Mouse (Mus musculus): Measurements from ENCODE around the gene Uba52.

Uba52 gene

DNA sequence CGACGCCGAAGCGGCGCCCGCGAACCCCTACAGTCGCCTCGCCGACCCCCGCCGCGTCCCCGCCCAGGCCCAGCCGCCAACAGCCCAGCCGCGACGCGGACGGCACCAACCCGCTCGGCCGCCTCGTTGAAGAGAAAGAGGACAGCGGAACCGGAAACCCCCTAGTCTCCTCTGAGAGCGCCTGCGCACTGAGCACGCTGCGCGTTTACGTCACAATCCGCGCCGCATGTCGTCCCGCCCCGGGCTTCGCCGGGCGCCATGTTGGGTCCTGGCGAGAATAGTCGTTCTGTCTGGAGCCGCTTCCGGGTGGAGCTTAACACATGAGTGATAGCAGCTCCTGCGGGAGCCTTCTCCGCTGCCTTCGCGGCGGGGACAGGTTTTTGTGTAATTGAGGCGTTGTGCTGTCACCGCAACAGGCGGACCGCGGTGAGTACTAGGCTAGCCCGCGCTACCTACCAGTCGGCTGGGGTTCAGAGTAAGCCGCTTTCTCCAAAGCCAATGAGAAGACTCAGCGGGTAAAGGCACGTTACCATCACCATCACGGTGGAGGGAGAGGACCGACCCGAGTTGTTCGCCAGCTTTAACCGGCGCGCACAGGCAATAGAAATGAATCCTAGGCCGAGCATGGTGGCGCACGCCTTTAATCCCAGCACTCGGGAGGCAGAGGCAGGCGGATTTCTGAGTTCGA lies at the start of gene Uba52:
Uba52 (minus strand) TSS at position 574 of the 688 bp plus-strand sequence.
- peak; percentile 96 to 97 for DNase-seq

DNA sequence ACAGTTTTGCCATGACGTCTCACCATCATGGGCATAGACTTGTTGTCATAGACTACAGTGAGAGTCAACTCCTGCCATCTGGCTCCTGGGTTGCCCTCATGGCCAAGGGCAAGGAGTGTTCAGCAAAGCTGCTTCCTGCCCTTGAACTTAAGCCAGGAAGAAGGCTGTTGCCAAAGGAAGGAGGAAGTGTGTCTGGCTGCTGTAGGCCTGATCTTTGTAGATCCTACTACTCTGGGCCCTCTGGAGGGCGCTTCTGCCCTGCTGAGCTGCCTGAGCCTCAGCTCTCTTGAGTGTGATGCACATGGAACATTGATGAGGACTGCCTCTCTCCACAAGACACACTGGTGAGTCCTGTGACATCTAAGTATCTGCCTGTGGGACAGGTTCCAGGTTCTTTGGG lies 49.5 kb upstream of the Uba52 start:
- DNase-seq: peak in 1 of 2 experiments; percentile 37

DNA sequence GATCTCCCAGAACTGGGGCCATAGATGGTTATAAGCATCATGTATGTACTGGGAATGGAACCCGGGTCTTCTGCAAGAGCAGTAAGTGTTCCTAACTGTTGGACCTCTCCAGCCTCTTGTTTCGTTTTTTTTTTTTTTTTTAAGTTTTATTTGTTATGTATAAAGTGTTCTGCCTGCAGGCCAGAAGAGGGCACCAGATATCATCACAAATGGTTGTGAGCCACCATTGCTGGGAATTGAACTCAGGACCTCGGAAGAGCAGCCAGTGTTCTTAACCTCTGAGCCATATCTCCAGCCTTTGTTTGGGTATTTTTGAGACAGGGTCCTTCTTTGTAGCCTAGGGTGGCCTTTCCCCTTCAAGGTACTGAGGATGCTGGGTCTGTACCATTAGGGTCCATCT lies 48.4 kb upstream of the Uba52 start:
- DNase-seq: no peak

DNA sequence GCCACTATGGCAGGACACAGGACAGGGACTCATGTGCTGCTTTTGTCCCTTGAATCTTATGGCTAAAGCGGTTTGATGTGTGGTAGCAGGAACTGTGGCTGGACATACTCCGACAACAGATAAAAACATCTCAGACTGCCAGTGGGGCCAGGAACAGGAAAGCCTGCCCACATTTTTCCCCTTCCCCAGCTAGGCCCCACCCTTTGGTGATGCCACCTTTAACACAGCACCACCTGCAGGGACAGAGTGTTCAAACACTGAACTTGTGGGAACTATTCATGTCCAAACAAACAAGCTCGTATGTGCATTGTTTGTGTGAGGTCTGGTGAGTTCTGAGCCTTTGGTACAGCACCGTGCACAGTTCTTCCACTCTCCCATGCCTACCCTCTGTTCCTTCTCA lies 47.7 kb upstream of the Uba52 start:
- peak; percentile 46 to 67 for DNase-seq

DNA sequence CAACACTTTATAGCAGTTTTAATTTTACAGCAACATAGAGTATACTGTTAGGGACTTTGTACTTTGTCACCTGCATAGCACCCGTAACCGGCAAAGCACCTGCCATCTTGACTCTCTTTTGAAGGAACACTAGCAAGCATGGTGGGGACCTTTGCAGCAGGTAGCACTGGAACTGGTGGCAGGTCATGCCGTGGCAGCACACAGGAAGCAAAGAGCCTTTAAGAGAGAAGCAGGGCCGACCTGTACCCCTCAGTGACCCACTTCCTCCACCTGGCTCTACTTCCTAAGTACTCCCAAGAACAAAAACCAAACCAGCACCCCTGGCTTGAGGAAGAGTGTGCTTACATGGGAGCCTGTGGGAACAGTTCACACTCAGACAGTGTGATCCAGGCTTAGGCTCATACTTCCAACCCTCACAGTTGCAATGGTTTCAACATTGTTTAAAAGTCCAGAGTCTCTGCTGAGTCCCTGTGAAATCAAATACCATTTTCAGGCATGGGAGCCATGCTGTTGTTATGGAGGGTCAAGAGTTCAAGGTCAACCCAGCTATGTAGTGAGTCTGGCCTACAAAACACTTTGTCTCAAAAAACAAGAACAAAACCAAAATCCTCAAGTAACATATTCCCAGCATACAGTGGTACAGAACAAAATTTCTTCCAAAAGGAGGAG lies 44.6 kb upstream of the Uba52 start:
- DNase-seq: peak in 1 of 2 experiments; percentile 39

DNA sequence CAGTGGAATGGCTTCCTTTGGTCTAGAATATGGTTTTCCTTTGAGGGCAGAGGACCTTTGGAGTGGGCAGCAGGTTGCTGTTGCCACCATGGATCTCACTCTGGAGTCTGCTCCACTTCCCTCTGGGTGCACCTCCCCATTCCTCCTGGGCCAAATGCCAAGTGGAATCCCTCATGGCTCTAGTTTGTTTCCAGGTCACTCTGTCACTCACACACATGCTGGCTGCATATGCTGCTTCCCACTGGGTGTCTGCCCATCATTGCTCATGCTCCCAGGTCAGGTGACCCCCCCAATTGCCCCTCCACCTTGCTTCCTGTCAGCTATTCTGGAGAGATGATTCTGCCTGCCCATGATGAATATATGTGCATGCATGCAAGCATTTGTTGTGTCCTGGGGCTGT lies 43.1 kb upstream of the Uba52 start:
- DNase-seq: no peak

DNA sequence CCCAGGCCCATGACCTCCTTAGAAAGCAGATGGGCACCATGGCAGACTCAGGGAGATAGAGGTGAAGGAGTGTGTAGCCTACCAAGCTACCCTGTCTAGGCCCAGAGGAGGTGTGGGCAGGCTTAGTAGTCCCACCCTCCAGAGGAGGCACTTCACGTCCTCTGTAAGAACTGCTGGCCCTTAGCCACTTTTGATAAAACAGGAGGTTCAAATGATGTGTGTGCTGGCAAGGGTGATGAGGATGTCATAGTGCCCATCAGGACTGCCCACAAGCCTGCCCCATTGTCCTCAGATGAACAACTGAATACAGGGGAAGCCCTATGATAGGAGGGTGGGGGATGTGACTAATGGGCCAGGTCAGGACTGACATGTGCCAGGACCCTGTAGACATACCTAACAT lies 42.2 kb upstream of the Uba52 start:
- DNase-seq: no peak

DNA sequence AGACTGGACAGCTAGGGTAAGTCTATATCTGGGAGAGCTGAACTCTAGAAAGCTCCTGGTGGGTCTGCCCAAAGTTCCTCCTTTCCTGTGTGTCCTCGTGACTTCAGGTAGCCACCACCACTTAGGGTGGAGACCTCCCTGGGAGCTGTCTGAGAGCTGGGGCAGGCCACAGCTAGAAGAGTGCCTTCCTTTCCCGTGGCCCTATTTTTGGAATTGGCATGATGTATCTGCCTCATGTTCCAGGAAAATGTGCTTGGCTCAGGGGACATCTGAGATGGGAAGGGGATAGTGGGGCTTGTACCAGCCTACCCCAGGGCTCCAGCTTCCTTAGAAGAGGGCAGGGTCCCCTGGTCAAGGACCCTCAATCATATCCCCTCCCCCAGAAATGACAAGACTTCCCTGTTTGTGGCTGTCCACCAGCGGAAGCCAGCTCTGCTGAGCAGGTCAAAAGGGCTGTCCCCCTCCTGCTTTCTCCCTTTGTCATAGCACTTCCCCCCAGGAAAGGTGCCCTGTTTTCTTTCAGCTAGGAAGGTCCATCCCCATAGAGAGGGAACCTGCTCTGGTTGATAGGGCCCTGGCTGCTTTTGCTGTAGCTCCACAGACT lies 41.1 kb upstream of the Uba52 start:
- no peak for DNase-seq

DNA sequence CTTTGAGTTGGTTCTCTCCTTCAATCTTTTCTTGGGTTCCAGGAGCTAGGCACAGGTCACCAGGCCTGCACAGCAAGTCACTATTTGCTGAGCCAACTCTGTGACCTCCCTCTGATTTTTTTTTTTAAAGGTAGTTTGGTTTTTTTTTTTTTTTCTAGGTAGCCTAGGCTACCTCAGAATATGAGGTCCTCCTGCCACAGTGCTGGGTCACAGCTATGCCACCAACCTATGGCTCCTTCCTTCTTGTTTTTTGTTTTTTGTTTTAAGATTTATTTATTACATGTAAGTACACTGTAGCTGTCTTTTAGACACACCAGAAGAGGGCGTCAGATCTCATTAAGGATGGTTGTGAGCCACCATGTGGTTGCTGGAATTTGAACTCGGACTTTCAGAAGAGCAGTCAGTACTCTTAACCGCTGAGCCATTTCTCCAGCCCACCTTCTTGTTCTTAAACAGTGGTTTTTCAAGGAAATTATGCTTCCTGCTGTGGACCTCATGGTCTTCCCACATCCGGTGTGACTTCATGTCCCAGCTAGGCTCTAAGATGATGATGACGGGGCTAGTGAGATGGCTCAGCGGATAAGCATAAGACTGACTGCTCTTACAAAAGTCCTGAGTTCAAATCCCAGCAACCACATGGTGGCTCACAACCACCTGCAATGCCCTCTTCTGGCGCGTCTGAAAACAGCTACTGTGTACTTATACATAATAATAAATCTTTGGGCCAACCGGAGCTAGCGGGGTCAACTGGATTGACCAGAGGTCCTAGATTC lies 39.0 kb upstream of the Uba52 start:
- DNase-seq: no peak

DNA sequence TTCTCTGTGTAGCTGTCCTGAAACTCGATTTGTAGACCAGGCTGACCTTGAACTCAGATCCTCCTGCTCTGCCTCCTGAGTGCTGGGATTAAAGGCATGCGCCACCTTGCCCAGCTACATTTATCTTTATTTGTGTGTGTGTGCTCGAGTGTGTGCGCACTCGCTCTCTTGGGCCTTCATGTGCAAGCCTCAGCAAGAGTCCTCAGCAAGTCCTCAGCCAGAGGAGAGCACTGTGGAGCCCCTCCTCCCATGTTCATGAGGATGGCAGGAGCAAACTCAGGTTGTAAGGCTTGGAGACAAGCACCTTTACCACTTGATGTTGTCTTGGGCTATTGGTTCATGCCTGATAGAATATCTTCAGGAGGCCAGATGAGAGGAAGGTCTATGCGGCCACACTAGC lies 37.2 kb upstream of the Uba52 start:
- no peak for DNase-seq

DNA sequence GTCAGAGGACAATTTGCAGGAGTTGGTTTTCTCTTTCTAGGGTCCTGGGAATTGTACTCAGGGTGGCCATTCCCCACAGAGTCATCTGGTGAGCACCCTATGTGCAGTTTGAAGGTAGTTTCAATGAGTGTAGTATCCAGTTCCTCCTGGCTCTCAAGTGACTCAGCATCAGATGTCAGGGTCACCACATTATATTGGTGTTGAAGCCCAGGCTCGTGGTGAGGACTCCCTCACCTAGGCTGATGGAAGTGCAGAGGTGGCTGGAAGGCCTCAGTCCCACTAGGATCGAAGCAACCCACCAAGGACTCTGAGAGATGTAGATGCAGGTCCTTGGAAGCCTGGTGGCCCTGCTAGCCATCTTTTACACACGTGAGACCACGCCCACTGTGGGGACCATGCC lies 35.8 kb upstream of the Uba52 start:
- no peak for DNase-seq

DNA sequence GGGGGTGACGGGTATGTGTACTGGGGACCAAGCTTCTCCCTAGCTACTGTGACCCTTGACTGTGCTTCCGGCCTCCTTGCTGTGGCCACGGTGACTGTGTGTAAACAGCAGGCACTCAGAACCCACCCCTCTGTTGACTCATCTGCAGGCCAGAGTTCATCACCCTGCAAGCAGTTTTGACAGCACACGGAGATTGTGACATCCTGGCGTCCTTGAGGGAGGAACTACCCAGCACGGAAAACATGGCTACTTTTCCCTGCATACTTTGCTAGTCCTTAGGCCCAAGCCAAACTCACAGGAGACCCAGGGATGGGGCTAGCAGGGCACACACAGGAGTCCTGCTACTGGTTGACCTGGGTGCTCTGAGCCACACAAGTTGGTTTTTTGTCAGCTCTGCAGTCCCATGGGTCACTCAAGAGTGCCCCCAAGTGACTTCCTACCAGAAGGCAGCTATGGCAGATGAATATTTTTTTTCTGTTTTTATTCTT lies 33.6 kb upstream of the Uba52 start:
- DNase-seq: no peak

DNA sequence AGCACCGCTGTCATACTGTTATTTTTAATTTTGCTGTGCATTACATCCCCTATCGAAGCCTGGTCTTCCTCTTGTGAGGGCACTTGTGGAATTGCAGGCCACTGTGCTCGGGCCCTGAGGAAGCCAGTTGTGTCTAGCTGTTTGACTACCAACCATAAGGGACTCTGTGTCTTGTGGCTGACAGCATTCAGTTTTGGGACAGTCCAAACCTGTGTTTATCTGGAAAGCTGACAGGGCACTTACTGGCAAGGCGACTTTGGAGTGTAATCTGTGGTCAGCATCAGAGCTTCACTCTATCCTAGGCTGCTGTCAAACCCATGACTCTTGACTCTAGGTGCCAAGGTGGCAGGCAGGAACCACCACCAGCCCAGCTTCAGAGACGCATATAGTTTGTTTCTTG lies 30.5 kb upstream of the Uba52 start:
- no peak for DNase-seq

DNA sequence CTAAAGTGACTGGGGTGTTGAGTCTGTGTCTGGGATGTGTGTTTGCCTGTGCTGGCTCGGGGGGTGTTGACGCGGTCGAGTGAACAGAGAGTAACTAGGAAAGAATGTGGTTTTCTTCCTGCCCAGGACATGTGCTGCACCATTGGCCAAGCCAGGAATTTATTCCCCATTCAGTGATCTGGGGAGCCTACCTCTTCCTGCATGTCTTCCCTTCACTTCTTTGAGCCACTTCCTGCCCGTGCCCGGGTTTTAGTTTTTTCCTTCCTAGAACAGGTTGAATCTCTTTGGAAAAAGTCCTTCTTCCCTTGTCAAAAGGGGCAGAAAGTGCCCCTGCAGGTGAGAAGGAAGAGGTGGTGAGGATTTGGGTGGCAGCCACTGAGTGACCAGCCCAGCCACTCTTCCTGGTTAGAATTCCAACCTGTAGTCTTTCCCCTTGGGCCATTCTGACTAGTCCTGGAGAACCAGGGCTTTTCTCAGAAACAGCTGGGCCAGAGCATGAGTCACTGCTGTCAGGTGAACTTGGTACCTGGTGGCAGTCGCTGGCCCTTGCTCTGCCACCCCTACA lies 30.0 kb upstream of the Uba52 start:
- no peak for DNase-seq

DNA sequence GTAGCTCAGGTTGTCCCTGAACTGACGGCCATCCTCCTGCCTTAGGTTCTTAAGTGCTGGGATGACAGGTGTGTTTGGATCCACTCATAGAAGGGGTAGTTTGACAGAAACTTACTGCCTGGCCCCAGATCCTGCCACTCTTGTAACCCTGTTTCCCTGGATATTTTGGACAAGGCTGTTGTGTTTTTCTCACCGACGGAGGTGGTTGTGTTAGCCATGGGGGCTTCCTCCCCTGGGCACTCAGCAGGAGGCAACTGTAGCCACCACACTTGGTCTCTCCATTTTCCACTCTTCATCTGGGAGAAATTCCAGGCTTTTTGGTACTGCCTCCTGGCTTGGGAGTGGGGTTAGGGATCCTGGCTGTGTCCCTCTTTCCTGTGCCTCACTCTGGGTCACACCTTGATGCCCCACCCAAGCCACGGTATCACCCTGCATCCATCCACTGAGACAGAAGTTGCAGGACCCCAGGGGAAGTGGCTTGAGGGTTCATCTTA lies 29.5 kb upstream of the Uba52 start:
- DNase-seq: no peak

DNA sequence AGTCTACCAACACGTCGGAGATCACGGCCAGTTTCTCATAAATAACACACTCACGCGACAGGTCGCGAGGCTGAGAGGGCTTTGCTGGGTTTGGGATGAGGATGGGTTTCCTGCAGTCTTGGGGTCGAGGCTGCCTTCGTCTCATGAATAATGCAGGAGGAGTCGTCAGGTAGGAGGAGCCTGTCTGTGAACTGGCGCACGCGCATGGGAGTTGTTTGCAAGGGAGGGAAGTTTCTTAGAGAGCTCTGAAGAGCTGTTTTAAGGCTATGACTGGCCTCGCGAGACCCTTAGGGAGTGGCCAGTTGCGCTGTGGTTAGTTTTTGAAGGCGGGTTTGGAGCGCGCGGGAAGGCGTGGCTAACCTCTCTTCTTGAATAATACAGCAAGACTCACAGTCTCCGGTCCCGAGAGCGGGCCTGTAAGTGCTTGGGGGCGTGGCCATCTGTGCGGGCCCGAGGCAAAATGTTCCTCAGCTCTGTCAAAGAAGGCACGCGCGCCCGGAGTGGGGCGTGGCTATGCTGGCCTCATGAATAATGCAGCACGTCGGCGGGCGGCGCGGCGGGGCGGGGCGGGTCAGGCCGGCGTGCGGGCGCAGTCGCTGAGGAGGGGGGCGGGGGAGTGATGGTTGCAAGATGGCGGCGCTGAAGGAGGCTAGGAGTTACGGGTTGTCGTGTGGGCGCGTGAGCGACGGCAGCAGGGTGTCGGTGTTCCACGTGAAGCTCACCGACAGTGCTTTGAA lies 28.6 kb upstream of the Uba52 start, which contains the start of gene Ell:
Ell (plus strand) TSS at position 381 of the 737 bp plus-strand sequence.
- peak; percentile 99 for DNase-seq

DNA sequence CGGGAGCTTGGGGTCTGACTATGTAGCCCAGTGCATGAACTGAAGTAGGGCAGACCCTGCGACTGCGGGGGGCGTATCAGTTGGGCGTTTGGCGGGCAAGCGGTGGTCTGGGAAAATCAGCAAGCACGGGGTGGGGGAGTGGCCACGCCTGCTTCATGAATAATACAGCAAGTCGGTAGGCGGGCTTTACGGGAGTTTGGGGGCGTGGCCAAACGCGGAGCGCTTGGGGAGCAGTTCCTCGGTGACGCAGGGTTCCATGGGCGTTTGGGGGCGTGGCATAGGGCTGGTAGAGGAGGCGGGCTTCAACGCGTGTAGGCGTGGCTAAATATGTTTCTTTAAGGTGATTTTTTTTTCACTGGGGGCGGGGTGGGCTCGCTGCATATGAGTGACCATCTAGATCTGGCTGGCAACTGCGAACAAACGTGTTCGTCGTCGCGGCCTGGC lies 28.1 kb upstream of the Uba52 start:
- peak; percentile 98 to 99 for DNase-seq

DNA sequence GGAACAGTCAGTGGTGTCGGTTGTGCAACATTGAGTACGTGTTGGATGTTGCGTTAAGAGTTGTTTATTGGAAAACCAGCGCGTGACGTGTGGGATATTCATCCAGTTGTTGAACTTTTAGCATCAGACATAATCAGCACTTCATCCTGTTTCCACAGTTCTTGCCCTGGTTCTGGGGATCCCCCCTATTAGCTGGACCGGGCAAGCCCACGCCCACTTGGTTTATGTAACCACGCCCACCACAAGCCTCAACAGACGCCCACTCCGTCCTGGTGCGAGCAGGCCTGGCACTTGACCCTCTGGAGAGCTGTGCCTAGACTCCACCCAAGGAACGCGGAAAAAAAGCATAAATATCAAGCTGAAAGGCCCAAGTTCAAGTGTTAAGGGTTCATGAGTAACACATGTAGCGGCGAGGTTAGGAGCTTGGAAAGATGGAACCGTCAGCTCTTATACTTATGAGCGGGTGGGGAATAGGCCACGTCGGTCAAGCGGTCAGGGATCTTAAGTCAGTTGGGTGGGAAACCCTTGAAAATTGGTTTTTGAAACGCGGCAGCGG lies 27.5 kb upstream of the Uba52 start:
- peak in 1 of 2 experiments; percentile 64 for DNase-seq

DNA sequence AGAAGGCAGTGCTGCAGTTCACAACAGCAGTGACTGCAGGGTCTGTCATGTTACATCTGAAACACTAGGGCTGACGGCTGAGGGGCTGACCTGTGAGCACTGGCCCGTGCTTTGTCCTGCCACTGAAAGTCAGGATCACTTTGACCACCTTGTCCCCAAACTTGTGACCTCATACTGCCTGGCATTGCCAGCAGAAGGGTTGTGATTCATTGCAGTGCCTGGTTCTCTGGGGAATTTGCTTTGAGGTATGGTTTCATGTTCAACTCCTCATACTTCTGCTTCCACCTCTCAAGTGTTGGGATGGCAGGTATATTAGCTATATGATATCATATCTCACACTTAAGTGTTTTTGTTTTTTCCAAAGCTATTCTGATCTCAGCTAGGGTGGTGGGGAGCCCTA lies 25.1 kb upstream of the Uba52 start:
- DNase-seq: no peak

DNA sequence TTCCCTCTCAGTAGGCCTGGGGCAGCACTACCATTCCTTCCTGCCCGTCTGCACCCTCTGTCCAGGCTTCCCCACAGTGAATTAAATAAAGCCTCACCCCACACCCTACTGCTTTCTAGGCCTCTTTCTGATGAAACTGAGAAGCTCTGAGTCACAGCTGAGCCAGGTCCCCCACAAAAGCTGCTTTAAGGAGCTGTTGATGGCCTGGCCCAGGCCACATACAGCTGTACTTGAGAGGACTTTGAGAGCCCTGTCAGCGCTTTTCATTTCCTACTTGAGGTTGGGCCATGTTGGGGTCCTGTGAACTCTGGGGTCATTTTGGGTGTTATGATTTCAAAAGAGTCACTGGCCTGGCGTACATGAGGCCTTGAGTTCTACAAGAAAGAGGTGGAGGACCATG lies 24.6 kb upstream of the Uba52 start:
- DNase-seq: no peak

DNA sequence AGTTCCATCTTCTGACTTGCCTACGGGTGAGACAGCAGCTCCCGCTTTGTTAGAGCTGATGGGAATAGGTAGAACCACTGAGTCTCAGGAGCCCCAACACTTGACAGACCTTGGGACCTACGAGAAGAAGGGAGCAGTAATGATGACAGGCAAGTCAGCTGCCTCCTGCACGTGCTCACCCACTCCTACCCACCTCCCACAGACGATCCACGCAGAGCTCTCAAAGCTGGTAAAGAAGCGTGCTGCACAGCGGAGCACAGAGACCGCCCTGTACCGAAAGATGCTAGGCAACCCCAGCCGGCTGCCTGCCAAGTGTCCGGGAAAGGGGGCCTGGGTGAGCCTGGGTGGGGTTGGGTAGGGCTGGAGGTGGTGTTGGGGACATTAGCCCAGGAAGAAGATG lies 23.7 kb upstream of the Uba52 start:
- DNase-seq: no peak

DNA sequence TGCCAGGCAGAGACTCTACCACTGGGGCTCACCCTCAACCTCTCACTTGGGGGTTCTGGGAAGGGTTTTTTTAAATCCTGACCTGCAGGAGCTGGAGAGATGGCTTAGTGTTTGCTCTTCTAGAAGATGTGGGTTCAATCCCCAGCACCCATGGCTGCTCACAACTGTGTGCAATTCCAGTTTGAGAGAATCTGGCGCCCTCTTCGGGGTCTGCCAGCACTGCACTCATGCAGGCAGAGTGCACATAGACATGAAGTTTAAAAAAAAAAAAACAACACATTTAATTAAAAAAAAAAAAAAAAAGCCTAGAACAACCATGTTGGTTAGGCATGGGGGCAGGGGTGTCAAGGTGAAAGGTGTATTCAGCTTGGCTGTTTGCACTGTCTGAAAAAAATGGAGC lies 19.7 kb upstream of the Uba52 start:
- DNase-seq: no peak

All from thymus, adult 18-20 months (tissue).